Mouse (Mus musculus) olfactory bulb, adult 2 months (tissue): ENCODE measurements around the gene Nod1.

ENCODE experiments used
- CTCF ChIP-seq: fragments of 200-500 bp; IDR thresholded peaks from 2 replicates; pipeline ENCODE4 v1.5.1; 2012; ENCODE audit warnings: low read depth, mild to moderate bottlenecking, low read length, moderate library complexity; ENCODE audit not compliant: insufficient read depth
- POLR2A ChIP-seq: fragments of 200-500 bp; IDR thresholded peaks from 2 replicates; pipeline ENCODE4 v1.6.1; 2012; ENCODE audit warnings: mild to moderate bottlenecking, low read depth, low read length, moderate library complexity; ENCODE audit not compliant: insufficient read depth

DNA sequence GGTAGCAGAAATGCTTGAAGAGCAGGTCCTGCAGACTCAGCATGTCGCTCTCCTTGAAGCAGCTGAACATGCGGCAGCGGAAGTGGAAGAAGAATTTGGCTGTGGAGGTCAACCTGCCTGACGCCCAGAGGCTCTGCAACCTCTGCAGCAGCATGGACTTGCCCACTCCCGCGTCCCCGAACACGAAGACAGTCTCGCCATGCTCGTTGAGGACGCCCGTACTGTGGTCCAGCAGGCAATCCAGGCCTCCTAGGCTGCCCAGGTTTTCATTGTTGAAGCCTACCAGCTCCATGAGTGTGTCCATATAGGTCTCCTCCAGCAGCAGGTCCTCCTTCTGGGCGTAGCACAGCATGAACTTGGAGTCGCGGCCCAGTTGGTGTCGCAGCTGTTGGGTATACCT lies 27.9 kb downstream of the Nod1 start:
- no peak for TF ChIP-seq POLR2A
- no peak for TF ChIP-seq CTCF
